Mouse (Mus musculus): ENCODE measurements around the gene Olfr625-ps1. TPM values are rescaled to one million over a fixed set of nuclear protein-coding genes. Genes with fewer than 3 reads are reported as not detected.
"Not testable (repeated sequence)": the region's sequence is repeated elsewhere in the genome, so short reads cannot be mapped to it uniquely, and the experiment has no call there.

Olfr625-ps1 gene
- not detected in 2 replicates for polyA plus RNA-seq (2015; fragmentation: Nextera tagmentation; extraction: Ambion mirVana)

- Histone ChIP-seq H3K9me3 (no peaks in the 10 kb centered on the region), H3K27me3 (no peaks in the 10 kb centered on the region)
Measured at GRCm38 (mm10) chr7:103682420-103682819, at the start of gene Olfr625-ps1. Gene Olfr625-ps1 (plus strand): TSS chr7:103682720.

GRCm38 (mm10) chr7:103636795-103637194, 45.7 kb upstream of the Olfr625-ps1 start:
- no peak for ATAC-seq (ENCODE audit: insufficient number of reproducible peaks, insufficient read depth, low FRiP score, low TSS enrichment, low read depth)
- Histone ChIP-seq H3K27ac (no peak overlapping the region), H3K27me3 (no peaks in the 10 kb centered on the region), H3K4me1 (no peaks in the 10 kb centered on the region), H3K9me3 (no peaks in the 10 kb centered on the region), H3K4me3 (no peak overlapping the region), H3K9ac (no peak overlapping the region), H3K4me2 (no peak overlapping the region), H3K36me3 (no peaks in the 10 kb centered on the region)

More at GRCm38 (mm10) chr7:103682420-103682819, at the start of gene Olfr625-ps1:
- Histone ChIP-seq H3K4me3 (no peak within 1 kb of the TSS), H3K27ac (no peak within 1 kb of the TSS), H3K4me1 (no peaks in the 10 kb centered on the region), H3K36me3 (no peaks in the 10 kb centered on the region), H3K9ac (no peak within 1 kb of the TSS), H3K4me2 (no peak within 1 kb of the TSS)
- no peak for ATAC-seq (ENCODE audit: insufficient number of reproducible peaks, insufficient read depth, low FRiP score, low TSS enrichment, low read depth)

- no peak for ATAC-seq (ENCODE audit: insufficient number of reproducible peaks, insufficient read depth, low FRiP score, low TSS enrichment, low read depth)
- 77% methylated on average over 1 of the region's 1 CpGs for WGBS
- H3K27ac ChIP-seq: no peak within 1 kb of the TSS
- H3K9ac ChIP-seq: no peak within 1 kb of the TSS
- no peaks in the 10 kb centered on the region for H3K9me3 ChIP-seq
- H3K27me3 ChIP-seq: no peaks in the 10 kb centered on the region
- H3K4me3 ChIP-seq: no peak within 1 kb of the TSS
- no peaks in the 10 kb centered on the region for H3K4me1 ChIP-seq
- H3K4me2 ChIP-seq: no peak within 1 kb of the TSS
- no peaks in the 10 kb centered on the region for H3K36me3 ChIP-seq
Measured at GRCm38 (mm10) chr7:103642602-103643001, 39.9 kb upstream of the Olfr625-ps1 start, which contains the start of gene Olfr622. Gene Olfr622 (minus strand): TSS chr7:103642702.

GRCm38 (mm10) chr7:103644070-103644469, 38.5 kb upstream of the Olfr625-ps1 start:
- ATAC-seq (ENCODE audit: insufficient number of reproducible peaks, insufficient read depth, low FRiP score, low TSS enrichment, low read depth): no peak
- Histone ChIP-seq H3K4me3 (no peak overlapping the region), H3K4me1 (no peaks in the 10 kb centered on the region), H3K27me3 (no peaks in the 10 kb centered on the region), H3K9me3 (no peaks in the 10 kb centered on the region), H3K9ac (no peak overlapping the region), H3K36me3 (no peaks in the 10 kb centered on the region), H3K27ac (no peak overlapping the region), H3K4me2 (no peak overlapping the region)
- WGBS: 80% methylated on average over 4 of the region's 4 CpGs

- Histone ChIP-seq H3K4me3 (no peak within 1 kb of the TSS), H3K9ac (no peak within 1 kb of the TSS), H3K9me3 (no peaks in the 10 kb centered on the region), H3K27ac (no peak within 1 kb of the TSS), H3K4me2 (no peak within 1 kb of the TSS), H3K27me3 (no peaks in the 10 kb centered on the region), H3K4me1 (no peaks in the 10 kb centered on the region), H3K36me3 (no peaks in the 10 kb centered on the region)
- ATAC-seq (ENCODE audit: insufficient number of reproducible peaks, insufficient read depth, low FRiP score, low TSS enrichment, low read depth): no peak
Measured at GRCm38 (mm10) chr7:103663598-103663997, 18.9 kb upstream of the Olfr625-ps1 start, which contains the start of gene Olfr623. Gene Olfr623 (minus strand): TSS chr7:103663698.

GRCm38 (mm10) chr7:103671091-103671490, 11.4 kb upstream of the Olfr625-ps1 start, which contains the start of gene Olfr624:
Gene Olfr624 (minus strand): TSS chr7:103671191.
- H3K27me3 ChIP-seq: no peaks in the 10 kb centered on the region
- H3K36me3 ChIP-seq: no peaks in the 10 kb centered on the region
- 86% methylated on average over 2 of the region's 2 CpGs for WGBS
- no peaks in the 10 kb centered on the region for H3K9me3 ChIP-seq
- H3K4me2 ChIP-seq: no peak within 1 kb of the TSS
- no peak within 1 kb of the TSS for H3K27ac ChIP-seq
- no peaks in the 10 kb centered on the region for H3K4me1 ChIP-seq
- no peak for ATAC-seq (ENCODE audit: insufficient number of reproducible peaks, insufficient read depth, low FRiP score, low TSS enrichment, low read depth)
- no peak within 1 kb of the TSS for H3K9ac ChIP-seq
- no peak within 1 kb of the TSS for H3K4me3 ChIP-seq

- Histone ChIP-seq H3K9me3 (no peaks in the 10 kb centered on the region), H3K4me3 (no peak overlapping the region), H3K36me3 (no peaks in the 10 kb centered on the region), H3K9ac (no peak overlapping the region), H3K27ac (no peak overlapping the region), H3K4me2 (no peak overlapping the region), H3K27me3 (no peaks in the 10 kb centered on the region), H3K4me1 (no peaks in the 10 kb centered on the region)
- no peak for ATAC-seq (ENCODE audit: insufficient number of reproducible peaks, insufficient read depth, low FRiP score, low TSS enrichment, low read depth)
- WGBS: 90% methylated on average over 4 of the region's 4 CpGs
Measured at GRCm38 (mm10) chr7:103699469-103699868, 16.9 kb downstream of the Olfr625-ps1 start.

- H3K4me3 ChIP-seq: no peak overlapping the region
- H3K4me1 ChIP-seq: no peaks in the 10 kb centered on the region
- no peaks in the 10 kb centered on the region for H3K36me3 ChIP-seq
- no peak for ATAC-seq (ENCODE audit: insufficient number of reproducible peaks, insufficient read depth, low FRiP score, low TSS enrichment, low read depth)
- H3K27me3 ChIP-seq: no peaks in the 10 kb centered on the region
- 47% methylated on average over 2 of the region's 2 CpGs for WGBS
- H3K4me2 ChIP-seq: no peak overlapping the region
- H3K27ac ChIP-seq: no peak overlapping the region
- no peaks in the 10 kb centered on the region for H3K9me3 ChIP-seq
- no peak overlapping the region for H3K9ac ChIP-seq
Measured at GRCm38 (mm10) chr7:103712024-103712423, 29.5 kb downstream of the Olfr625-ps1 start.

GRCm38 (mm10) chr7:103714371-103714770, 31.9 kb downstream of the Olfr625-ps1 start, which contains the start of gene Olfr243:
Gene Olfr243 (plus strand): TSS chr7:103714671.
- H3K27me3 ChIP-seq: no peaks in the 10 kb centered on the region
- H3K9ac ChIP-seq: no peak within 1 kb of the TSS
- H3K9me3 ChIP-seq: no peaks in the 10 kb centered on the region
- H3K36me3 ChIP-seq: no peaks in the 10 kb centered on the region
- no peak within 1 kb of the TSS for H3K4me2 ChIP-seq
- no peaks in the 10 kb centered on the region for H3K4me1 ChIP-seq
- ATAC-seq (ENCODE audit: insufficient number of reproducible peaks, insufficient read depth, low FRiP score, low TSS enrichment, low read depth): no peak
- no peak within 1 kb of the TSS for H3K4me3 ChIP-seq
- no peak within 1 kb of the TSS for H3K27ac ChIP-seq

GRCm38 (mm10) chr7:103716398-103716797, 33.9 kb downstream of the Olfr625-ps1 start:
- not testable (repeated sequence) for H3K4me3 ChIP-seq; H3K9ac ChIP-seq; H3K36me3 ChIP-seq; H3K27me3 ChIP-seq; H3K4me2 ChIP-seq; H3K4me1 ChIP-seq; H3K9me3 ChIP-seq; ATAC-seq (ENCODE audit: insufficient number of reproducible peaks, insufficient read depth, low FRiP score, low TSS enrichment, low read depth); H3K27ac ChIP-seq
- WGBS: 82% methylated on average over 1 of the region's 1 CpGs

- H3K4me2 ChIP-seq: no peak within 1 kb of the TSS
- no peak within 1 kb of the TSS for H3K9ac ChIP-seq
- no peaks in the 10 kb centered on the region for H3K27me3 ChIP-seq
- H3K9me3 ChIP-seq: no peaks in the 10 kb centered on the region
- WGBS: 96% methylated on average over 1 of the region's 1 CpGs
- H3K36me3 ChIP-seq: no peaks in the 10 kb centered on the region
- ATAC-seq (ENCODE audit: insufficient number of reproducible peaks, insufficient read depth, low FRiP score, low TSS enrichment, low read depth): no peak
- no peak within 1 kb of the TSS for H3K27ac ChIP-seq
- H3K4me1 ChIP-seq: no peaks in the 10 kb centered on the region
- H3K4me3 ChIP-seq: no peak within 1 kb of the TSS
Measured at GRCm38 (mm10) chr7:103730074-103730473, 47.6 kb downstream of the Olfr625-ps1 start, which contains the start of gene Olfr628. Gene Olfr628 (plus strand): TSS chr7:103730374.
